ENCODE assay signal across 15 mouse cellular contexts in genomic region chr3:145268066-145268465, GRCm38 (mm10). TPM values are rescaled to one million over a fixed set of nuclear protein-coding genes. Genes with fewer than 3 reads are reported as not detected.
DNase-seq lines count a peak whose midpoint lies in the region; ATAC-seq and TF ChIP-seq lines count a peak whose summit lies in the region.
"Had no signal": no experiment of that assay in that cellular context is flagged by ENCODE, and none has a peak within 500 bp of the region (broad histone marks: within the 10 kb centered on the region; RNA-seq: fewer than 3 reads in every experiment).

No protein-coding gene starts in this region.

- DNase-seq in adrenal gland, postnatal 14 days = peak; percentile 14
- no peak for DNase-seq in adrenal gland, postnatal 10 days
- peak; percentile 79 for DNase-seq in lung, postnatal 0 days (ENCODE audit: low spot score)
- DNase-seq in lung, adult 18-20 months = no peak
- peak; percentile 34 for DNase-seq in yolk sac, embryonic 10.5 days (ENCODE audit: low spot score)
- DNase-seq: adrenal gland, postnatal 25 days; B cell, adult 2 months; cerebellum, adult 18-20 months; kidney, postnatal 36 days had no signal

- no peaks in the 10 kb centered on the region for H3K36me3 ChIP-seq in lung, postnatal 0 days (ENCODE audit: insufficient read depth, low read length)
- no peaks in the 10 kb centered on the region for H3K36me3 ChIP-seq in intestine, postnatal 0 days (ENCODE audit: control insufficient read depth, insufficient read depth)
- no peaks in the 10 kb centered on the region for H3K36me3 ChIP-seq in hindbrain, embryonic 16.5 days (ENCODE audit: control insufficient read depth, insufficient read depth, low read length)
- no peaks in the 10 kb centered on the region for H3K36me3 ChIP-seq in hindbrain, embryonic 13.5 days
- H3K36me3 ChIP-seq: embryonic facial prominence, embryonic 13.5 days; heart, embryonic 15.5 days; hindbrain, embryonic 15.5 days had no signal

- no peaks in the 10 kb centered on the region for H3K9me3 ChIP-seq in lung, postnatal 0 days (ENCODE audit: low read length)
- H3K9me3 ChIP-seq in intestine, postnatal 0 days (ENCODE audit: control insufficient read depth) = no peaks in the 10 kb centered on the region
- H3K9me3 ChIP-seq in hindbrain, embryonic 16.5 days (ENCODE audit: control insufficient read depth, low read length) = no peaks in the 10 kb centered on the region
- H3K9me3 ChIP-seq in hindbrain, embryonic 13.5 days = no peaks in the 10 kb centered on the region
- H3K9me3 ChIP-seq: embryonic facial prominence, embryonic 13.5 days; heart, embryonic 15.5 days; hindbrain, embryonic 15.5 days had no signal

- H3K27me3 ChIP-seq in lung, postnatal 0 days (replicated peaks; ENCODE audit: insufficient read depth, low read length) = no peaks in the 10 kb centered on the region
- H3K27me3 ChIP-seq in intestine, postnatal 0 days (replicated peaks; ENCODE audit: control insufficient read depth, insufficient read depth, low read length) = no peaks in the 10 kb centered on the region
- H3K27me3 ChIP-seq in hindbrain, embryonic 16.5 days (replicated peaks; ENCODE audit: control insufficient read depth, insufficient read depth, low read length) = no peaks in the 10 kb centered on the region
- no peaks in the 10 kb centered on the region for H3K27me3 ChIP-seq in hindbrain, embryonic 13.5 days
- H3K27me3 ChIP-seq: embryonic facial prominence, embryonic 13.5 days; heart, embryonic 15.5 days; hindbrain, embryonic 15.5 days had no signal

- H3K4me2 ChIP-seq in lung, postnatal 0 days (replicated peaks; ENCODE audit: low read depth, low read length) = no peak overlapping the region
- H3K4me2 ChIP-seq in intestine, postnatal 0 days (replicated peaks; ENCODE audit: low read depth) = no peak overlapping the region
- H3K4me2 ChIP-seq in hindbrain, embryonic 16.5 days (ENCODE audit: low read length) = no peak overlapping the region
- H3K4me2 ChIP-seq in hindbrain, embryonic 13.5 days = no peak overlapping the region
- H3K4me2 ChIP-seq: embryonic facial prominence, embryonic 13.5 days; heart, embryonic 15.5 days; hindbrain, embryonic 15.5 days had no signal

- no peak overlapping the region for H3K27ac ChIP-seq in lung, postnatal 0 days (ENCODE audit: low read length)
- peak overlapping the region; percentile 21; the same call in 1 of the 2 replicates for H3K27ac ChIP-seq in intestine, postnatal 0 days (ENCODE audit: low read depth, low read length)
- no peak overlapping the region for H3K27ac ChIP-seq in hindbrain, embryonic 16.5 days (ENCODE audit: low read depth, low read length)
- no peak overlapping the region for H3K27ac ChIP-seq in hindbrain, embryonic 13.5 days
- H3K27ac ChIP-seq: embryonic facial prominence, embryonic 13.5 days; heart, embryonic 15.5 days; hindbrain, embryonic 15.5 days had no signal

- TF ChIP-seq CTCF in lung, postnatal 0 days (IDR thresholded peaks at IDR 0.05) = no peak
- TF ChIP-seq CTCF in intestine, postnatal 0 days (IDR thresholded peaks at IDR 0.05; ENCODE audit: low read depth) = no peak

- TF ChIP-seq EP300 in lung, postnatal 0 days (IDR thresholded peaks at IDR 0.05) = 0 out of 2 replicates have a peak, but pooled peaks have one; percentile 29

- no peak overlapping the region for H3K4me3 ChIP-seq in lung, postnatal 0 days (ENCODE audit: low read depth, low read length)
- H3K4me3 ChIP-seq in intestine, postnatal 0 days (ENCODE audit: low read depth, low read length) = no peak overlapping the region
- no peak overlapping the region for H3K4me3 ChIP-seq in hindbrain, embryonic 16.5 days (ENCODE audit: low read length)
- H3K4me3 ChIP-seq in hindbrain, embryonic 13.5 days = no peak overlapping the region
- H3K4me3 ChIP-seq: embryonic facial prominence, embryonic 13.5 days; heart, embryonic 15.5 days; hindbrain, embryonic 15.5 days had no signal

- no peak overlapping the region for H3K9ac ChIP-seq in lung, postnatal 0 days (replicated peaks; ENCODE audit: low read depth)
- no peak overlapping the region for H3K9ac ChIP-seq in intestine, postnatal 0 days (ENCODE audit: low read depth, low read length)
- H3K9ac ChIP-seq in hindbrain, embryonic 16.5 days (ENCODE audit: low read depth, low read length) = no peak overlapping the region
- H3K9ac ChIP-seq in hindbrain, embryonic 13.5 days = no peak overlapping the region
- H3K9ac ChIP-seq: embryonic facial prominence, embryonic 13.5 days; heart, embryonic 15.5 days; hindbrain, embryonic 15.5 days had no signal

- 40% methylated on average over 7 of the region's 7 CpGs for WGBS in lung, postnatal 0 days
- 25% methylated on average over 7 of the region's 7 CpGs for WGBS in intestine, postnatal 0 days
- 91% methylated on average over 7 of the region's 7 CpGs for WGBS in hindbrain, embryonic 16.5 days
- WGBS in hindbrain, embryonic 13.5 days = 90% methylated on average over 7 of the region's 7 CpGs

- peak; percentile 65 for ATAC-seq in lung, postnatal 0 days
- ATAC-seq in intestine, postnatal 0 days = peak; percentile 77
- no peak for ATAC-seq in hindbrain, embryonic 16.5 days
- ATAC-seq in hindbrain, embryonic 13.5 days (ENCODE audit: low FRiP score) = no peak

- no peaks in the 10 kb centered on the region for H3K4me1 ChIP-seq in lung, postnatal 0 days (ENCODE audit: insufficient read depth, low read depth, low read length)
- peaks cover 6% of the 10 kb centered on the region; the same call in 1 of the 2 replicates for H3K4me1 ChIP-seq in intestine, postnatal 0 days (replicated peaks; ENCODE audit: control insufficient read depth, insufficient read depth, low read length)
- H3K4me1 ChIP-seq in hindbrain, embryonic 16.5 days (ENCODE audit: control insufficient read depth, insufficient read depth, low read depth, low read length) = no peaks in the 10 kb centered on the region
- H3K4me1 ChIP-seq in hindbrain, embryonic 13.5 days (replicated peaks) = no peaks in the 10 kb centered on the region
- H3K4me1 ChIP-seq: embryonic facial prominence, embryonic 13.5 days; heart, embryonic 15.5 days; hindbrain, embryonic 15.5 days had no signal

RNA-seq across cellular contexts. Expression of gene Col24a1, which starts 24.2 kb away (rescaled TPM):
- 0.37 and 0.41 TPM in 2 replicates for total RNA-seq in adrenal gland, postnatal 14 days (2021)
- total RNA-seq in adrenal gland, postnatal 10 days (2021) = 1 to 10 TPM in 1 of 2 experiments, under 1 TPM in 1; 0.36 to 2.1 TPM
- 0.54 and 1.0 TPM in 2 replicates for polyA plus RNA-seq in lung, postnatal 0 days (2015; fragmentation: Nextera tagmentation; extraction: Ambion mirVana)
- polyA plus RNA-seq in intestine, postnatal 0 days (2015; fragmentation: Nextera tagmentation; extraction: Ambion mirVana) = 1.9 and 3.1 TPM in 2 replicates
- polyA plus RNA-seq in hindbrain, embryonic 16.5 days (2015; fragmentation: Nextera tagmentation; extraction: Ambion mirVana) = 1.1 and 1.6 TPM in 2 replicates
- 0.45 and 0.62 TPM in 2 replicates for polyA plus RNA-seq in hindbrain, embryonic 13.5 days (2015; fragmentation: Nextera tagmentation; extraction: Ambion mirVana)

Comparison
In these comparisons a context has a peak if more than half of its experiments do, and no peak if none do; other contexts are left out.
1. DNase-seq: peak in adrenal gland, postnatal 14 days (single experiment), lung, postnatal 0 days (single experiment) and yolk sac, embryonic 10.5 days (single experiment); none in adrenal gland, postnatal 10 days (single experiment) and lung, adult 18-20 months (0 of 2).
2. ATAC-seq: peak in lung, postnatal 0 days (single experiment) and intestine, postnatal 0 days (single experiment); none in hindbrain, embryonic 16.5 days (single experiment) and hindbrain, embryonic 13.5 days (single experiment).